Mouse (Mus musculus): Measurements from ENCODE around the gene Pdss2. TPM values are rescaled to one million over a fixed set of nuclear protein-coding genes. Genes with fewer than 3 reads are reported as not detected.

Pdss2 gene
- total RNA-seq, 2 experiments from 2014 or later: 16.9 to 17.2 TPM

- DNase-seq (ENCODE audit: extremely low spot score in 1 of 2, low spot score in 2 of 2): no peak
- no peak overlapping the region for H3K27ac ChIP-seq
- intact Hi-C loops (cut with DNase I): no loop called here
- H3K4me3 ChIP-seq: no peak overlapping the region
- no peak for TF ChIP-seq CTCF (IDR thresholded peaks at IDR 0.05)
These were observed 203.3 kb downstream of the Pdss2 start for GRCm38 (mm10) chr10:43424545-43424944.

- H3K27ac ChIP-seq: no peak overlapping the region
- no peak for DNase-seq (ENCODE audit: extremely low spot score in 1 of 2, low spot score in 2 of 2)
These were observed 209.3 kb downstream of the Pdss2 start for GRCm38 (mm10) chr10:43430606-43431005.

DNA sequence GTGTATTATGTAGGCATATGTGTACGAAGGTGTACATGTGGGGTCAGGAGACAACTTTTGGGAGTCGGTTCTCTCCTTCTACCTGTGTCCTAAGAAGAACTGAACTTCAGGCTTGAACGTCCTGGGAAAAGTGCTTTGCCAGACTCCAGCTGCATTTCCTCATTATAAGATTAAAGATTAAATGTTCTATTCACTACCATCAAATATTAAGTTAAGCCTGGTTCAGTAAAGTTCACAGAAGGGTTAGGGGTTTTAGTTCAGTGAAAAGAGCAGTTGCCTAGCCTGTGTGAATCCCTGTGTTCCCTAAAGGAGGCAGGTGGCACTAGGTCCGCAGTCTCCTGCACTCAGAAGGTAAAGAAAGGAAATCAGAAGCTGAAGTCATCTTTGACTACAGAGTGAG lies 213.0 kb downstream of the Pdss2 start:
- H3K4me3 ChIP-seq: no peak overlapping the region
- intact Hi-C loops (cut with DNase I): no loop called here
- H3K27ac ChIP-seq: no peak overlapping the region
- DNase-seq (ENCODE audit: extremely low spot score in 1 of 2, low spot score in 2 of 2): no peak
- TF ChIP-seq CTCF (IDR thresholded peaks at IDR 0.05): no peak

More at GRCm38 (mm10) chr10:43430606-43431005, 209.3 kb downstream of the Pdss2 start:
- no peak for TF ChIP-seq CTCF (IDR thresholded peaks at IDR 0.05)
- no peak overlapping the region for H3K4me3 ChIP-seq
- intact Hi-C loops (cut with DNase I): no loop called here

- peak; percentile 13; the same call in 1 of the 2 replicates for TF ChIP-seq CTCF (IDR thresholded peaks at IDR 0.05)
- intact Hi-C loops (cut with DNase I): no loop called here
- no peak overlapping the region for H3K27ac ChIP-seq
- no peak for DNase-seq (ENCODE audit: extremely low spot score in 1 of 2, low spot score in 2 of 2)
- no peak overlapping the region for H3K4me3 ChIP-seq
These were observed 214.5 kb downstream of the Pdss2 start for GRCm38 (mm10) chr10:43435757-43436156.

DNA sequence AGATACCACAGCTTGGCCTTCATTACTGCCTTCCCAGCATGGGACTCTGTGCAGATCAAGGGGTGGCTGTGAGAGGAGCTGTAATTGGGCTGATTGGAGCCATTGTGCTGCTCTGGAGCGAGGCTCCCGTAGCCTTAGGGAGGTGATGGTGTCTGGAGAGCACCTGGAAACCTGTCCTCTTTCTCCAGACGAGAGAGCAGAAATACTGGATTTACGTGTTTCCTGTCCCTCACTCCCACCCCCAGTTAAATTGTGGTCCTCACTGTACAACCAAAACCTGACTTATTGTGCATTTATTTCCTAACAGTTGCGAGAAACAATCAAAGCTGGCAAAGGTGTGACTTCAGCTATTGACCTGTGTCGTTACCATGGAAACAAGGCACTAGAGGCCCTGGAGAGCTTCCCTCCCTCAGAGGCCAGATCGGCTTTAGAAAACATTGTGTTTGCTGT lies 218.2 kb downstream of the Pdss2 start:
- no peak for TF ChIP-seq CTCF (IDR thresholded peaks at IDR 0.05)
- intact Hi-C loops (cut with DNase I): no loop called here
- no peak overlapping the region for H3K4me3 ChIP-seq
- no peak overlapping the region for H3K27ac ChIP-seq
- no peak for DNase-seq (ENCODE audit: extremely low spot score in 1 of 2, low spot score in 2 of 2)

DNA sequence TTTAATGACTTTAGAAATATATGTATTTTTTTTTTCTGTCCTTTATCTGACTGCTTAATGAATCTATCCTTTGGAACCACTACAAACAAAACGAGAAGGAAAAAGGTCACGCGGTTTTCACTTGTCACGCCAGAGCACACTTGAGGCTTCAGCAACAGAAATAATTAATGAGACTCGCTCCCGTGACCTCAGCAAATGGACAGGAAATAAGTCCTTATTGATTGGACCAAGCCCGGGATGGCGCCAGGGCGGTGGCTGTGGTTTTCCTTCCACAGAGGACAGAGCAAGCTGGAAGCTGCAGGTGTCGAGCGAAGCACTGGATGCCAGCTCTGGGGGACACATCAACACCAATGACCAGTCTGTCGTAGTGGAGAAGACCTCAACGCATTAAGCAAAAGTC lies 218.8 kb downstream of the Pdss2 start:
- intact Hi-C loops (cut with DNase I): no loop called here
- DNase-seq (ENCODE audit: extremely low spot score in 1 of 2, low spot score in 2 of 2): no peak
- TF ChIP-seq CTCF (IDR thresholded peaks at IDR 0.05): no peak
- Histone ChIP-seq H3K27ac (no peak overlapping the region), H3K4me3 (no peak overlapping the region)

- no peak overlapping the region for H3K27ac ChIP-seq
- TF ChIP-seq CTCF (IDR thresholded peaks at IDR 0.05): no peak
- intact Hi-C loops (cut with DNase I): no loop called here
- no peak overlapping the region for H3K4me3 ChIP-seq
- DNase-seq (ENCODE audit: extremely low spot score in 1 of 2, low spot score in 2 of 2): no peak
These were observed 219.9 kb downstream of the Pdss2 start for GRCm38 (mm10) chr10:43440981-43441740.

DNA sequence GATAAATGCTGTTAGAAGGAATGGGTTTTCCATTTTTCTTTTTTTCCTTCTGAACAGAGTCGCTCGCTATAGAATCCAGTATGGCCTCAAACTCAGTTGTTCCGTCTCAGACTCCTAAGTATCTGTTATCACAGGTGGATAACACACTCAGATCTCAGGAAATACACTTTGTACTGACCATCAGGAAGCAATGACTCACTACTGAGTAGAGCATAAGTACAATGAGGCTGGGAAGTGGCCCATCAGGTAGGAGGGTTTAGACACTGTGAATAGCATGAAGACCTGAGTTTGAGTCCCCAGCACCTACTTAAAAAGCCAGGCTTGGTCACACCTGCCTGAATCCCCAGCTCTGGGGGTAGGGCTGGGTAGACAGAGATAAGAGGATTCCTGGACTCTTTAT lies 227.4 kb downstream of the Pdss2 start:
- no peak for TF ChIP-seq CTCF (IDR thresholded peaks at IDR 0.05)
- H3K4me3 ChIP-seq: no peak overlapping the region
- intact Hi-C loops (cut with DNase I): no loop called here
- H3K27ac ChIP-seq: no peak overlapping the region
- no peak for DNase-seq (ENCODE audit: extremely low spot score in 1 of 2, low spot score in 2 of 2)

- intact Hi-C loops (cut with DNase I): loop anchor here (5.0 kb wide), 1 partner anchor 495 kb away; no protein-coding TSS in a partner anchor
- TF ChIP-seq CTCF (IDR thresholded peaks at IDR 0.05): peak; percentile 72
- Histone ChIP-seq H3K4me3 (peak overlapping the region; percentile 32), H3K27ac (no peak overlapping the region)
- peak; percentile 73 to 78 for DNase-seq (ENCODE audit: extremely low spot score in 1 of 2, low spot score in 2 of 2)
These were observed 230.8 kb downstream of the Pdss2 start for GRCm38 (mm10) chr10:43451848-43452662.

- TF ChIP-seq CTCF (IDR thresholded peaks at IDR 0.05): no peak
- no peak for DNase-seq (ENCODE audit: extremely low spot score in 1 of 2, low spot score in 2 of 2)
- Histone ChIP-seq H3K4me3 (no peak overlapping the region), H3K27ac (no peak overlapping the region)
- intact Hi-C loops (cut with DNase I): loop anchor here (5.0 kb wide), 1 partner anchor 495 kb away; no protein-coding TSS in a partner anchor
These were observed 231.3 kb downstream of the Pdss2 start for GRCm38 (mm10) chr10:43452663-43452996.

DNA sequence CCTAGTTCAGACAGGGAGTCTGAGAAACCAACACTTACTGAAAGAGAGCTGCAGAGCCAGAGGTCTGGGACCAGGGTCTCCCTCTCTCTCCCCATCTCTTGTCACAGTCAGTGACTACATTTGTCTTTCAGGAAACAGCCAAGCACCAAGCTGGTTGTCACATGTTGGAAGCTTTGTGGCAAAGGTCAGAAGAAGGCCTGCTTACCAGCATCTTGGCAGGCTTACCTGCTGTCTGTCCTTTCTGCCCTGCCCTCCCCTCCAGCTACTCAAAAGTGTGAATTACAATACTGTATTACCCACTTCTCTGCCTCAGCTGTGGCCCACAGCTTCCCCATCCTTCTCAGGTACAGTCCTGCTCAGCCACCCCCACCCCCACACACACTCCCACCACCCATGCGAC lies 232.9 kb downstream of the Pdss2 start:
- intact Hi-C loops (cut with DNase I): loop anchor here (5.0 kb wide), 1 partner anchor 497 kb away; no protein-coding TSS in a partner anchor
- no peak overlapping the region for H3K4me3 ChIP-seq
- H3K27ac ChIP-seq: no peak overlapping the region
- TF ChIP-seq CTCF (IDR thresholded peaks at IDR 0.05): no peak
- DNase-seq (ENCODE audit: extremely low spot score in 1 of 2, low spot score in 2 of 2): no peak

DNA sequence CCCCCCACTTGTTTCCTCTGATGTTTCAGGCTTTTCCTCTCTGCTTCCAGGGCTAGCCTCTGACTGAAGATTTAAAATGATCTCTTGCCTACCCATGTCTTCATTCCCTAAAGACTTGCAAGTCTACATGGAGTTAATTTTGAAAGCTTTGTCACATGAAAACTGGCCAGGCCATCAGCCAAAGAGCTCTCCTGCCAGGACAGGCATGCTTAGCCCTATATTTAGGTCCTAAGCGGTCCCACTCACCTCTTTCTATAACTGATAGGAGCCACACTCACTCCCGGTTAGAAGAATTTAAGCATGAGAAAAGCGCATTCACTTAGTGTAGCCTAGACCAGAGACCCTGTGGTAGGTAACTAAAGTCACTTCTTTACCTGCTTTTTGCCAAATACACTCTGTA lies 233.4 kb downstream of the Pdss2 start:
- H3K27ac ChIP-seq: no peak overlapping the region
- intact Hi-C loops (cut with DNase I): loop anchor here (5.0 kb wide), 1 partner anchor 497 kb away; no protein-coding TSS in a partner anchor
- DNase-seq (ENCODE audit: extremely low spot score in 1 of 2, low spot score in 2 of 2): no peak
- no peak for TF ChIP-seq CTCF (IDR thresholded peaks at IDR 0.05)
- H3K4me3 ChIP-seq: no peak overlapping the region
